Comparison of ENCODE assay signal across 15 mouse cellular contexts in the genomic region with DNA sequence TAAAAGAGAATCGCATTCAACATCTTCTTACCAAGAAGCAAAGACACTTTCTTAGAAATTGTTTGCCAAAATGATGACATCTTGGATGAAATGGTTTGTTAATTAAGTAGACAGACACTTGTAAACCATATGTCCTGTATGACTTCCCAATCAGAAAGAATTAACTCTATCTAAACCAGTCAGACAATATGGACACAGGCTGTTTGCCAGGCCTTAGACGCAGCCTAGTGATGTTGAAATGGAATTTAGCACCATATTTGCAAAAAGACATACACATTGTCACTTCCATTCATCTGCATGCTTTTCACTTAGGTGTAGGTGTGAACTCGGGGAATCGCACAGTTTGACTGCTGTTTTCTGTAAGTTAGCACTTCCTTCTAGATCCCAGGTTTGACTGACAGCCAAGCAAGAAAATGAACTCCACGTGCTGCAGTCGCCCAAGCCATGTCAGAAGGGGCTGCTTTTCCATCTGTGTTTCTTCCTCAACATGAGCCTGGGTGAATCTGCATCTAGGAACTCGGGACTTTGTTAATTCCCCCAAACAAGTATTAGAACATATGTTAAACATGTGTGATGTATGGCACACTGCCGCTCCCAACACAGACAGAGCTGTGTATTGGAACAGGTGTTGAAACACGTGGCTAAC.
"Had no signal": no experiment of that assay in that cellular context is flagged by ENCODE, and none has a peak within 500 bp of the region (broad histone marks: within the 10 kb centered on the region; RNA-seq: fewer than 3 reads in every experiment).

No protein-coding gene starts in this region.

- H3K9me3 ChIP-seq: kidney, embryonic 15.5 days; limb, embryonic 12.5 days; liver, embryonic 15.5 days; midbrain, embryonic 10.5 days; midbrain, embryonic 15.5 days; neural tube, embryonic 15.5 days had no signal

- DNase-seq: kidney, adult 18-20 months; kidney, postnatal 14 days; lung, adult 2 months; lung, postnatal 36 days; right cerebral cortex, adult 18-20 months; right cerebral cortex, postnatal 25 days; thymus, postnatal 4 days had no signal

- H3K36me3 ChIP-seq: kidney, embryonic 15.5 days; limb, embryonic 12.5 days; liver, embryonic 15.5 days; midbrain, embryonic 10.5 days; midbrain, embryonic 15.5 days; neural tube, embryonic 15.5 days had no signal

- H3K27ac ChIP-seq: kidney, embryonic 15.5 days; limb, embryonic 12.5 days; liver, embryonic 15.5 days; midbrain, embryonic 10.5 days; midbrain, embryonic 15.5 days; neural tube, embryonic 15.5 days had no signal

- H3K27me3 ChIP-seq: kidney, embryonic 15.5 days; limb, embryonic 12.5 days; liver, embryonic 15.5 days; midbrain, embryonic 15.5 days; neural tube, embryonic 15.5 days had no signal

- H3K4me3 ChIP-seq: kidney, embryonic 15.5 days; limb, embryonic 12.5 days; liver, embryonic 15.5 days; midbrain, embryonic 10.5 days; midbrain, embryonic 15.5 days; neural tube, embryonic 15.5 days had no signal

- H3K9ac ChIP-seq: kidney, embryonic 15.5 days; limb, embryonic 12.5 days; liver, embryonic 15.5 days; midbrain, embryonic 15.5 days; neural tube, embryonic 15.5 days had no signal

- H3K4me1 ChIP-seq: kidney, embryonic 15.5 days; liver, embryonic 15.5 days; midbrain, embryonic 15.5 days; neural tube, embryonic 15.5 days had no signal

- ATAC-seq: lung, postnatal 0 days; midbrain, embryonic 15.5 days had no signal

- H3K4me2 ChIP-seq: kidney, embryonic 15.5 days; limb, embryonic 12.5 days; liver, embryonic 11.5 days; liver, embryonic 15.5 days; midbrain, embryonic 15.5 days; neural tube, embryonic 15.5 days had no signal
